Mouse (Mus musculus) Patski (cell line): ENCODE measurements around the gene Higd2a. TPM values are rescaled to one million over a fixed set of nuclear protein-coding genes. Genes with fewer than 3 reads are reported as not detected.

Experiments
- ATAC-seq: fragments of 100-300 bp; one replicate; pipeline ENCODE4 v1.8.0; 2021
- CTCF ChIA-PET: fragments of 350-600 bp; sonication (Branson Sonifier 250); formaldehyde crosslinking; loops from one replicate; lab custom pipeline; 2022; ENCODE audit warnings: inconsistent platforms; lab: Charles Lee
- POLR2A ChIA-PET: fragments of 350-600 bp; sonication (Branson Sonifier 250); formaldehyde crosslinking; loops from one replicate; lab custom pipeline; 2022; ENCODE audit warnings: antibody characterized with exemption, inconsistent platforms; lab: Charles Lee
- DNase-seq: peaks from one replicate; pipeline ENCODE4 v3.0.0-alpha.2; 2011; ENCODE audit warnings: low read depth, low spot score
- H3K27me3 ChIP-seq: fragments of 371-371 bp; one replicate; pipeline ENCODE4 v1.5.1; 2021
- CTCF ChIP-seq: fragments of 100-300 bp; IDR thresholded peaks from one replicate; pipeline ENCODE4 v1.5.1; 2021
- in situ Hi-C: fragments of 300-500 bp; cut with MboI; formaldehyde crosslinking; loops from 3 replicates; pipeline ENCODE4 v1.11.1; 2018; ENCODE audit warnings: low pct_unique_long_range_greater_than_20kb, mixed read lengths
- polyA plus RNA-seq: library from polyadenylated mRNA; unstranded; gene quantifications from one replicate; pipeline ENCODE4 v1.2.3, GENCODE M21; 2021

Higd2a gene
- polyA plus RNA-seq, 1 experiment from 2014 or later = 96.0 TPM

DNA sequence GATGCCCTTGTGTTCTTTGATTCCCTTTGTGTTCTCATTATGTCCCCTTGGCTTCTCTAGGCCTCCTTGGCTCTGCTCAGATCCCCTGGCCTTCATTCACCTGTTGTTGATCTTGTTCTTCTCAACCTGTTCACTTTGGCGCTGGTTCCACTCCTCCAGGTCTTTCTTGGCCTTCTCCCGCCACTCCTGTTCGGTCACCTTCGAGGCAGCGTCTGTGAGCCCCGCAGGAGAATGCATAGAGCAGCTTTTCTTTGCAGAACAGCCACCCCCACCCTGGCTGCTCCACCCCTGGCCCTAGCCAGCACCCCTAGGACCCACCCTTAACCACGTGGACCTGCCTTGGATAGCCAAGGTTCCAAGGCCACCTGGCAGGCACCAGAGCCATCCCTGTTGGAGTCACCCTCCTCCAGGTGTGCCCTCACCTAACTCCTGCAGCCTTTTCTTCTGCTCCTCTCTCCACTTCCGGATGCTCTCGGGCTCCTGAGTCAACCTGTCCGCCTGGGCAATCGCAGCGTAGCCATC is 8.7 kb downstream of the Higd2a start:
- ATAC-seq (no peak), DNase-seq (no peak)
- H3K27me3 ChIP-seq = no peaks in the 10 kb centered on the region
- ChIA-PET POLR2A (no interaction called here), CTCF (no interaction called here)
- in situ Hi-C loops = no loop called here
- TF ChIP-seq CTCF = no peak

DNA sequence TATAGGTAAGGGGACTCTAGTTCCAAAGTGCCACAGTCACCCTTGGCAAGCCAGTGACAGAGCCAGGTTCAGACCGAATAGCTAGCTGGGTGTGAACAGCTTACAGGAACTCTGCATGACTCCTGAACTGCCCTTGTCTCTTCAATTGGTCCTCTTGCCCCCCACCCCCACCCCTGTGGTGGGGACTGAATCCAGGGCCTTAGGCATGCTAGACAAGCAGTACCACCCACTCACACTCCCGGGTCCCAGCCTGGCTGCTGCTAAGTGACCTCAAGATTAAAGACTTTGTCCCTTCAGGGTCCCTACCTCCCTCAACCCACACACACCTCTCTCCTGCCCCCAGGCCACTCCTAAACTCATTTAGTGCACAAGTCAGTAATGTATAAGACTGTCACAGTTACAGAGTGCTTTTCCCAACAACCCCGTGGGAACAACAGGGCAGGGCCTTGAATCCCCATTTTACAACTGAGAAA is 12.7 kb downstream of the Higd2a start:
- CTCF ChIA-PET = no interaction called here

DNA sequence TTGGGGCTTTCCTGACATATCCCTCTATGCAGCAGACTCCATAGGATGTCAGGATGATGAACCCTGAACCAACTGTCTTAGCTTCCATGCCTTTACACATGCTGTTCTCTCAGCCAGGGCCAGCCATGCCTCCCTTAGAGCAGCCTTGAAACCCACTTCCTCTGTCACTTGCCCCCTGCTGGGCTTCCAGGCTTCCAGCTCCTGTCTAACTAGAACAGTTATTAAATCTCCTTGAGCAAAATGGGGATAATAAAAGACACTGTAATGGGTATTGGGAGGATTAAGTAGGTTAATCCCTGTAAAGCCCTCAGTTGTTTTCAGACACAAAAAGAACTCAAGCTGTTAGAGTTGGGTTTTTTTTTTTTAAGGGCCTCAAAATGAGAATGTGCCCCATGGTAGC is 13.5 kb downstream of the Higd2a start:
- in situ Hi-C loops = no loop called here
- DNase-seq (peak; percentile 76), ATAC-seq (peak; percentile 63)
- ChIA-PET CTCF (interaction anchor here (1.4 kb wide), 1 partner anchor 18 kb away, joined by 5 read pairs; the partner anchor contains the start of gene Faf2), POLR2A (interaction anchor here (0.7 kb wide), 1 partner anchor 8 kb away, joined by 4 read pairs; no protein-coding TSS in a partner anchor)
- H3K27me3 ChIP-seq = no peaks in the 10 kb centered on the region
- TF ChIP-seq CTCF = no peak

More for the DNA sequence above, 12.7 kb downstream of the Higd2a start:
- H3K27me3 ChIP-seq = no peaks in the 10 kb centered on the region
- ATAC-seq (peak; percentile 17), DNase-seq (no peak)
- in situ Hi-C loops = no loop called here
- no peak for TF ChIP-seq CTCF
- POLR2A ChIA-PET = no interaction called here

DNA sequence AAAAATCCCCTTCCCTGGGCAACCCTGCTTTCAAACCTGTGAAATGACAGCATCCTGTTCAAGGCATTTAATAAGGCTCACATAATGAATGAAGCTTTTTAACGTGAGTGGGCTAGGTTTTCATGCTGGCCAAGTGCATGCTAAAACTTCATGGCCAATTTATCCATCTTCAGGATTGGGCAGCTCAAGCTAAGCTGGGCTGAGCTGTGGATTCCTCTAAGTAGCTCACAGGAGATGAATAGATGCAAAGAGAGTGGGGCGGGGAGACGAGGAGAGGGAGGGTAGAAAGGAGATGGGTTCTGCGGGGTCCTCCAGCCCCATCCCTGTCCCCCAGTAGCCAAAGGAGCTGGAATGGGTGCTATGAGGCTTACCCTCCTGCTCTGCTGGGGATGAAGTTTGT is 14.2 kb downstream of the Higd2a start:
- ATAC-seq (no peak), DNase-seq (no peak)
- TF ChIP-seq CTCF = no peak
- CTCF ChIA-PET = interaction anchor here (1.1 to 1.4 kb wide), 2 partner anchors 14 to 17 kb away, joined by 3 to 5 read pairs; partner anchors contain the start of gene Faf2
- in situ Hi-C loops = no loop called here
- H3K27me3 ChIP-seq = no peaks in the 10 kb centered on the region
- POLR2A ChIA-PET = interaction anchor here (1.3 kb wide), 1 partner anchor 17 kb away, joined by 3 read pairs; the partner anchor contains the start of gene Faf2

DNA sequence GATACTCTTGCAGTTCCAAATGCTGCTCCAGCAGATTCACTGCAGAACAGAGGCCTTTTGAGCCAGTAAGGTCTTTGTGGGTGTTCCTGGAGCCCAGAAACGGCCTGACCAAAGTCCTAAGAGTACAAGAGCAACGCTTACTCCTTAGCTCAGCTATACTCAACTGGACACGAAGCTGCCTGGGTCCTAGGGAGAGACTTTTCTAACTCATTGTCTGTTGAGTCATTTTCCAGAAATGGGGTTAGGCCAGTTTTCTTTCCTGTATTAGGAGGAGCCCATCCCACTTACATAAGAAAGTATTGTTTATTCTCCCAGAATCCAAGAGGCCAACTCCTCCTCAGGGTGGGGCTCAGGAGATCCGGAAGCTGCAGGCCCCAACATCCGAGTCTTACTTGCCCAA is 15.4 kb downstream of the Higd2a start:
- ChIA-PET CTCF (no interaction called here), POLR2A (interaction anchor here (0.7 to 1.7 kb wide), 5 partner anchors 9 to 661 kb away, joined by 3 to 4 read pairs (median 3); partner anchors contain the start of genes Faf2, Higd2a and Nop16)
- ATAC-seq = no peak
- no peak for TF ChIP-seq CTCF
- H3K27me3 ChIP-seq = no peaks in the 10 kb centered on the region
- DNase-seq = no peak
- in situ Hi-C loops = no loop called here

DNA sequence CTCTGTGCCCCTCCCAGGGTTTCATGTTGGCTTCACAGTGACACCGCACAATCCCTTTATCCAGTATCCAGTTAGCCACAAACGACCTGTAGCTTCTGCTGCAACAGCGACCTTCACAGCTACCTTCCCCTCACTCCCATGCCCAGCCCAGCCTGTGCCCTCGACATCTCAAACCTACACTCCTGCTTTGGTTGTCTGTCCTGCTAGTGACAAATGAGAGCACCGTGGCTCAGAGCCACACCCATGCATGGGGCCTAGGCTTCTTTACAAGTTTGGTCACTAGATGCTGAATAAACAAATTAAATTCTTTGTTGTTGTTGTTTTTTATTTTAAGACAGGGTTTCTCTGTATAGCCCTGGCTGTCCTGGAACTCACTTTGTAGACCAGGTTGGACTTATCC is 17.2 kb downstream of the Higd2a start:
- CTCF ChIA-PET = no interaction called here

DNA sequence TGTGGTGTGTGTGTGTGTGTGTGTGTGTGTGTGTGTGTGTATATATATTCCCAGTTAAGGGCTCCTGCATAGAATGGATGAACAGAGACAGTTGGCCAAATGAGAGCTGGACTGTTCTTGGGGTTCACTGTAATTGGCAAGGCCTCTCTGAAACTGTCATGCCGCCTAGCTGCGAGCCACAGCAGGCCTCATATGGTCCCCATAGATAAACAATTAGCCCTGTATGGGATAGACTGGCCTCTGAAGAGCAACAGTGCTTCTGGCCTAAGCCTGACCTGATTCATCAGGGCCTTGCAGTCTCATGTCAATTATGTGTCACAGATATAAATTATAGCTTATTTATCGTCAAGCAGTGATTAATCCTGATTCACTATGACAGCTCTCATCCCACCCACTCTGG is 18.0 kb downstream of the Higd2a start:
- TF ChIP-seq CTCF = no peak
- DNase-seq = no peak
- CTCF ChIA-PET = interaction anchor here (1.0 to 1.5 kb wide), 2 partner anchors 14 to 16 kb away, joined by 5 to 10 read pairs; partner anchors contain the start of gene Faf2
- in situ Hi-C loops = no loop called here
- POLR2A ChIA-PET = interaction anchor here (0.6 to 1.1 kb wide), 3 partner anchors 11 to 79 kb away, joined by 3 to 4 read pairs (median 3); no protein-coding TSS in a partner anchor
- no peaks in the 10 kb centered on the region for H3K27me3 ChIP-seq
- no peak for ATAC-seq

More for the DNA sequence above, 17.2 kb downstream of the Higd2a start:
- H3K27me3 ChIP-seq = no peaks in the 10 kb centered on the region
- no peak for TF ChIP-seq CTCF
- DNase-seq = no peak
- no peak for ATAC-seq
- in situ Hi-C loops = no loop called here
- POLR2A ChIA-PET = interaction anchor here (0.5 to 1.7 kb wide), 2 partner anchors 10 to 15 kb away, joined by 3 read pairs; no protein-coding TSS in a partner anchor

DNA sequence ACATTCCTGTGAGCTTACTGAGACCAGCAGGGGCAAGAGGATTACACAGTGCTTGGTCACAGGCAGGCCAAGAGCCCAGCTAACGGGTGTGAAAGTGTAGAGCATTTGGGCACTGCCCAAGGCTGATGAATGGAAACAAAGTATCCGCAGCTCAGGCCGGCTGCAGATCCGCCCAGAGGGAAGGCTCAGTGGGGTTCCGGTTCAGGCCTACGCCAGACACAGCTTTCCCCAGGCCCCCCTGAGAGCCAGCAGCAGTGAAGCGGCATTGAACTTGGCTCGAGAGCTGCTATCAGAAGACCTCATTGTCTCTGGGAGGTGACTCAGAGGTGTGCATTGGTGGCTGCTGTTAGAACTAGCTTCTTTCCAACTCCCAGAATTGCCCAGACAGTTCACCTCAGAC is 18.7 kb downstream of the Higd2a start:
- no peaks in the 10 kb centered on the region for H3K27me3 ChIP-seq
- TF ChIP-seq CTCF = no peak
- ATAC-seq (peak; percentile 94), DNase-seq (peak; percentile 96)
- POLR2A ChIA-PET = interaction anchor here (1.0 to 1.1 kb wide), 2 partner anchors 19 to 78 kb away, joined by 3 read pairs; partner anchors contain the start of genes Higd2a and Nop16
- in situ Hi-C loops = no loop called here
- CTCF ChIA-PET = interaction anchor here (1.0 to 1.9 kb wide), 4 partner anchors 9 to 93 kb away, joined by 3 to 10 read pairs (median 7); partner anchors contain the start of gene Faf2

DNA sequence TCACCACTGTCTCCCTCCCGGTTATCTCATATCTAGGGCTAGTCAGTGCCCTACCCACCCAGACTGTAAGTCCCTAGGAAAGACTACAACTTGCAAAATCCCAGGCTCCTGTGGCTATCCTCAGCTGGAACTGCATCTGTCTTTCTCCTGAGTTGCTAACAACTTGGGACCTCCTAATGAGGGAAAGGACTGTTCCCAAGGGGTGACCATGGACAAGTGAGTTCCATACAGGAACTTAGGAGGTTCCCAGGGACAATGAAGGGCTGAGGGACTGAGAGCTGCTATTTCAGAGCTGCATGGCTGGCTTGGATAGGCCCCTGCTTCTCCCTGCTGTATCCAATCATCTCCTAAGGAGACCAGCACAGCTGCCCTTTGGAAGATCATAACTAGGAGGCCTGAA is 19.3 kb downstream of the Higd2a start:
- POLR2A ChIA-PET = interaction anchor here (1.0 to 1.1 kb wide), 2 partner anchors 20 to 78 kb away, joined by 3 read pairs; partner anchors contain the start of genes Higd2a and Nop16
- no peaks in the 10 kb centered on the region for H3K27me3 ChIP-seq
- in situ Hi-C loops = no loop called here
- CTCF ChIA-PET = interaction anchor here (1.2 to 1.9 kb wide), 3 partner anchors 9 to 93 kb away, joined by 3 to 10 read pairs (median 9); no protein-coding TSS in a partner anchor
- ATAC-seq (peak; percentile 1), DNase-seq (no peak)
- TF ChIP-seq CTCF = no peak

DNA sequence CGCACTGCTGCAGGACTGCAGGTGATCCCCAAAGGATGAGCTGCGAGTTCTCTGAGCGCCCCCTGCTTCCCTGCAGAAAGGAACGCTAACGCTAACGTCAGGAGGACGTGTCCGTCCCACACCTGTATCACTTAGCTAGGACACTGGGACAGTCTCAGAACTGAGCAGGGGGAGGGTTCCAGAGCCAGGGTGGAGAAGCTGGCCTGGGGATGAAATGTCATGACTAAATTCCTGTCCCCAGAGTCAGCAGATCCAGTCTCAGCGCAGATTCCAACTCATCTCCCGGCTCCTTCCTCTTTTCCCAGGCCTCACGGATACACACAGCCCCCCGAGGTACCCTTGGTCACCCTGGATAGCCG is 20.6 kb downstream of the Higd2a start:
- H3K27me3 ChIP-seq = no peaks in the 10 kb centered on the region
- ChIA-PET CTCF (no interaction called here), POLR2A (interaction anchor here (0.5 kb wide), 2 partner anchors 10 to 62 kb away, joined by 4 read pairs; no protein-coding TSS in a partner anchor)
- TF ChIP-seq CTCF = no peak
- DNase-seq (no peak), ATAC-seq (no peak)
- in situ Hi-C loops = no loop called here
